Mouse (Mus musculus) thymus, adult 2 months (tissue): ENCODE data around the gene Srcap.

ENCODE experiments used
- CTCF ChIP-seq: fragments of 200-500 bp; IDR thresholded peaks from 2 replicates; pipeline ENCODE4 v1.5.1; 2012; ENCODE audit warnings: mild to moderate bottlenecking, control low read depth, low read length, moderate library complexity, borderline replicate concordance; ENCODE audit not compliant: control insufficient read depth, poor library complexity, insufficient read depth; ENCODE audit errors: extremely low read depth
- POLR2A ChIP-seq: fragments of 200-500 bp; IDR thresholded peaks from 2 replicates; pipeline ENCODE4 v1.6.1; 2012; ENCODE audit warnings: mild to moderate bottlenecking, low read length, control low read depth, moderate library complexity; ENCODE audit not compliant: control insufficient read depth, poor library complexity, insufficient read depth; ENCODE audit errors: extremely low read depth

GRCm38 (mm10) chr7:127497382-127497781 lies 14.4 kb upstream of the Srcap start:
- TF ChIP-seq POLR2A (no peak), CTCF (no peak)
